Mouse (Mus musculus) ES-CJ7 (cell line): ENCODE measurements at regions not wholly inside any gene's neighbourhood (a gene's known extent, or its start where the extent isn't known, plus 50 kb on each side); places are given as distances from the start of the nearest gene placed in this dataset.
"Not testable (repeated sequence)": the region's sequence is repeated elsewhere in the genome, so short reads cannot be mapped to it uniquely, and the experiment has no call there.

ENCODE experiments used
- DNase-seq: peaks from one replicate; pipeline ENCODE4 v3.0.0; 2011; ENCODE audit warnings: low read depth, low spot score

GRCm38 (mm10) chr11:26826194-26826593 lies 232.4 kb upstream of the Vrk2 start:
- DNase-seq = no peak

- no peak for DNase-seq
Observed at GRCm38 (mm10) chr11:26824080-26824727, 230.4 kb upstream of the Vrk2 start.

- no peak for DNase-seq
Observed at GRCm38 (mm10) chr11:26821091-26821490, 227.3 kb upstream of the Vrk2 start.

GRCm38 (mm10) chr11:26817316-26817715 lies 223.5 kb upstream of the Vrk2 start:
- DNase-seq = no peak

- DNase-seq = no peak
Observed at GRCm38 (mm10) chr11:26815104-26815503, 221.3 kb upstream of the Vrk2 start.

- DNase-seq = no peak
Observed at GRCm38 (mm10) chr11:26814601-26815000, 220.8 kb upstream of the Vrk2 start.

GRCm38 (mm10) chr11:26802249-26802941 lies 208.6 kb upstream of the Vrk2 start:
- no peak for DNase-seq

- DNase-seq = no peak
Observed at GRCm38 (mm10) chr11:26800296-26800695, 206.5 kb upstream of the Vrk2 start.

GRCm38 (mm10) chr11:26794629-26794966 lies 200.8 kb upstream of the Vrk2 start:
- DNase-seq = no peak

GRCm38 (mm10) chr11:26793928-26794628 lies 200.3 kb upstream of the Vrk2 start:
- no peak for DNase-seq

GRCm38 (mm10) chr11:26789281-26789680 lies 195.5 kb upstream of the Vrk2 start:
- DNase-seq = no peak

GRCm38 (mm10) chr11:26785164-26785563 lies 191.4 kb upstream of the Vrk2 start:
- DNase-seq = peak; percentile 25

GRCm38 (mm10) chr11:26773122-26773796 lies 179.5 kb upstream of the Vrk2 start:
- DNase-seq = no peak

GRCm38 (mm10) chr11:26755576-26755975 lies 161.8 kb upstream of the Vrk2 start:
- no peak for DNase-seq

- peak; percentile 51 for DNase-seq
Observed at GRCm38 (mm10) chr11:26753616-26754015, 159.8 kb upstream of the Vrk2 start.

GRCm38 (mm10) chr11:26742235-26742634 lies 148.4 kb upstream of the Vrk2 start:
- no peak for DNase-seq

GRCm38 (mm10) chr11:26739732-26740131 lies 145.9 kb upstream of the Vrk2 start:
- no peak for DNase-seq

- DNase-seq = no peak
Observed at GRCm38 (mm10) chr11:26726969-26727368, 133.2 kb upstream of the Vrk2 start.

- DNase-seq = no peak
Observed at GRCm38 (mm10) chr11:26724963-26725721, 131.3 kb upstream of the Vrk2 start.

- DNase-seq = no peak
Observed at GRCm38 (mm10) chr11:26722292-26722691, 128.5 kb upstream of the Vrk2 start.

- no peak for DNase-seq
Observed at GRCm38 (mm10) chr11:26721173-26721572, 127.4 kb upstream of the Vrk2 start.

GRCm38 (mm10) chr11:26711237-26711636 lies 117.4 kb upstream of the Vrk2 start:
- not testable (repeated sequence) for DNase-seq
